Mouse (Mus musculus) spleen, postnatal 4 days (tissue): ENCODE data around the gene Celf2.
A peak's percentile ranks its signal among the peaks of the same experiment; 100 is the strongest.

Experiments used
- DNase-seq, 2 experiments: peaks; one replicate each; pipeline ENCODE4 v3.0.0; 2022; ENCODE audit warnings: low spot score in 2 of 2

Gene Celf2

GRCm38 (mm10) chr2:6739998-6740668, 769.2 kb downstream of the Celf2 start:
- DNase-seq, result no peak

DNA sequence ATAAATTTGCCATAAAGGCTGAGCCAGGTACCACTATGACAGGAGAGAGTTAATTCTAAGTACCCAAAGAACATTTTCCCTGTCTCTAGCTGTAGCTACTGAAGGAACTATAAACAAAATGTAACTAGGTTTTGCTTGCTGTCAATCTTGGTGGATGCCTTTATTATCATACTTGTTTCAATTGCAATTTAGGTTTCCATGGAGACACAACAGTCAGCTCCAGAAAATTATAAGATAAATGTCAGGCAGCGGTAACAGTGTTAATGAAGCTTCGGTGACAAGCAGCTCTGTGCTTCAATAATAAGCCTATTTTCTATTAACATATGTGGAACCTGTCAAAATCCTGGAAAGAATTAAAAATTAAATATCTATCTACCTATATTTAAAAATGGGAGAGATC, 777.3 kb downstream of the Celf2 start:
- no peak for DNase-seq

GRCm38 (mm10) chr2:6730860-6731259, 778.5 kb downstream of the Celf2 start:
- DNase-seq, result no peak

DNA sequence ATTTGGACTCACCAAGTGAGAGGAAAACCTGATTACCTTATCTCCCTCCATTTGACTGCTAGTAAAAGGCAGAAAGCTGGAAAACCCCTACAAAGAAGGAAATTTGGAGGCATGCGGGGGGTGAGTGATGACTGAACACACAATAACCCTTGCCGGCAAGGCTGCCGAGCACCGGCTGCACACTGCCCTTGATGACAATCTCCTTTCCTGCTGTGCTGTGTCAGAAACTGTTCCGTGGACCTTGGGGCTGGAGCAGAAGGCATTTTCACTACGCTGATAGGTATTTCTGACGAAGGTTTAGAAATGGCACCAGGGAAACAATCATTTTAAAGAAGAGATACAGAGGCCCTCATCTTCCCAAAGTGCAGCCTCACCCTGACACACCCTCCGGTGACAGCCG, 779.4 kb downstream of the Celf2 start:
- no peak for DNase-seq

DNA sequence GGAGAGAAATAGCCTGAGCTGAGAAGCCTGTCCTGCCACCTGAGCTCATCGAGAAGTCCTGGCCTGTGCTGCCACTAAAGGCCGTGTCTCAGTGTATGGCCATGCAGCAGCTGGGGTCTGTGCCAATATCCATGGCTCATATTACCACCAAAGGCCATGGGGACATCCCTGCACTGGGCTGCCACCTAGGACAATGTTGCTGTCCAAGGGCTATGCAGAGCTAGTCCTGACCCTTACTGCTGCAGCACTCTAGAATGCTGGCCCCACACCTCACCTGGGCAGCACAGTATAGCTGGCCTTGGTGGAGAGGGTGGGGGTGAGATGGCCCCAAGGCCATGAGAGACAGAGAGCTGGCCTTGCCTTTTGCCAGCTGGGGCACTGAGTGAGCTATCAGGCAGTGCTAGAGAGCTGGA, 780.5 kb downstream of the Celf2 start:
- DNase-seq, result no peak

DNA sequence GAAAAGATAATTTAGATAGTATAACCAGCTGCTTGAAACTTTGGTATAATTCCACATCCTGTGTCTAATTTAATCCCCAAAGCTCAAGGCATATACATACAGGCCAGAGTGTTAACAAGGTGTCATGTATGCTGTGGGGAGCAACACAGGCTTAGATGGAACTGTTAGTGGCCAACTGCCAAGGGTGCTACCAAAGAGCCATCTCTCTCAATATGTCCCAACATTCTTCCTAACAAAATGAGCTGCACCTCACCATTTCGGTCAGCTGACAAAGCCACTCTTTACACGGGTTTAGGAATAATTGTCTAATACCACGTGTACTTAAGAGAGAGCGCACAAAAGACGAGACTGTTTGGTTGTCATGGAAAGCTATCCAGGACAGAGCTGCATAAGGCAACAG, 782.0 kb downstream of the Celf2 start:
- no peak for DNase-seq

GRCm38 (mm10) chr2:6726071-6726470, 783.3 kb downstream of the Celf2 start:
- no peak for DNase-seq

DNA sequence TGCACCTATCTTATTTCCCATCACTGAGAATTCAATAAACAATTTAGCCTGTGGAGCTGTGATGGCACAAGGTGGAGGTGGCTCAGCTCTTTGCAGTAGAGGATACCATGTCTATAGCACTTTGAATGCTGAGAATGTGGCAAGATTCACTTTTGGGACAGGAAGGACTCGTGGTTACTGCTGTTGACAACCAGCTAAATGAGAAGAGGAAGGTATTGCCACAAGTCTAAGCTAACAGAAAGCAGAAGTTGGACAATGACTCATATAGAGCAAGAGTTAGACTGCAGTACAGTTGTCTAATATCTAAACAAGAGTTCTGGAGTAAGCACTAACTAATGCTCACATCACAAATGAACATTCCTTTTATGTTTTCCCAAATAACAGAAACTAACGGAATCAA, 785.8 kb downstream of the Celf2 start:
- DNase-seq, result no peak

- DNase-seq, result peak in 1 of 2 experiments; percentile 44
Observed at GRCm38 (mm10) chr2:6721460-6722401, 787.6 kb downstream of the Celf2 start.

- DNase-seq, result peak in 1 of 2 experiments; percentile 71
Observed at GRCm38 (mm10) chr2:6720753-6721459, 788.5 kb downstream of the Celf2 start.

GRCm38 (mm10) chr2:6718864-6719263, 790.5 kb downstream of the Celf2 start:
- DNase-seq, result no peak

GRCm38 (mm10) chr2:6717953-6718352, 791.4 kb downstream of the Celf2 start:
- no peak for DNase-seq

DNA sequence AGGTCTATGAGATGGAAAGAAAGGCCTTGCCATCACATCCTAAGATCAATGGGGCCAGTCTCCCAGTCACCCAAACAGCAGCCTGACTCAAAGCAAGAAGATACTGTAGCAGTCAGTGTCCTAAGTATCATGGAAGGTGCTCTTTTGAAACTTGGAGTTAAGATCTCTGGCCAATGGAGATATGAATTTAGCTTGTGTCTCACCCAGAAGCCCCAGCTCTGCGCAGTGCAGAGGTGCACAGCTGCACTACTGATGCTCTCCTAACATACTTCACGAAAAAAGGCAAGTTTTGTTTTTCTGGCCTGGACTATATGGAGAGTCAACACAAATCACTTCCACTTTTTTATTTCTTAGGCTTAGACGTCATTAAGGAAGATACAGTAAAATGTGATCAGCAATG, 793.8 kb downstream of the Celf2 start:
- DNase-seq, result no peak

DNA sequence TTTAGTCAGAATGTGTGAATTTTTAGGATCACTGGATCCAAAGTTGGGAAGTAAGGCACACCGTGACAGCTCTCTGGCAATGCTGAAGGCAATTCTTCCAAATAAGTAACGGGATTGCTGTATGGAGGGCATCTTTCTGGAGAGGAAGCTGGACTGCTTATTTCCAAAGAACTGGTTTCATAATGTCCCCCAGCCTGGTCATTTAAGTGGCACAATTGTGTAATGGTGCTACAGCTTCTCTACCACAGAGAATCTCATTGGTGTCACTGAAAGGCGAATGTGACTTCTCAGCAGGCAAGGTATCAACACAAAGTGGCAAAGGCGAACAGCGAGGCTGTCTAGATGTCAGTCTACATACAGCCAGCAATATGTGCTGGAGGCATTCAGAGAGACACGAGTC, 795.8 kb downstream of the Celf2 start:
- DNase-seq, result no peak

DNA sequence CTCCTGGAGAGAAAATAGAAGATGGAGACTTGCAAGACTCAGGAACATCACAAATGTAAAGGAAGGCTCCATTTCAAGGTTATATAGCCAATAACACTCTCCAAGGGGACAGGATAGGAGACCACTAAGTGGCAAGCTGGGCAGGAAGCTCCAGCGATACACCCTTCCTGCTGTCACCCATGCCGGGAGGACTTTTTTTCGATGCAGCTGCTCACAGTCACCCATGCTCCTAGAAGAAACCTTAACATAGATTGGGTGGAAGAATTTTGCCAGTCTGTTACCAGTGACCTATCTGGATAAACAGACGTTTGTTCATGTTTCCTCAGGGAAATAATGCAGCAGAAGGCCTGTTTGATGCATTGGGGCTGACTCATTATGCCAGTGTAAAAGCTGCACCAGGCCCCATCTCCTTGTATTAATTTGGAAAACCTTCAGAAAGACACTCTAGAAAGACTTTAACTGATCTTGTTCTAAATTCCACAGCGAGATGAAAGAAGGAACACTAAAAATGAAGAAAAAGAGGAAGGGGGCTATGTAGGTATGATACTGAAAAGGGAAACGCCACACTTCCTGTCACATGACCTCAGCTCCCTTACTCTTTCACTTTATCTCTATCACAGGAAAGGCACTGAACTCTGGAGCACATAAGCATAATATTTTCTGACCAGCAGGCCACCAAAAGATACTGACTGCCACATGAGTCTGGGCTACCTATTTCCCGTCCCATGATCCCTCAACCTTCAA, 798.5 kb downstream of the Celf2 start:
- no peak for DNase-seq

DNA sequence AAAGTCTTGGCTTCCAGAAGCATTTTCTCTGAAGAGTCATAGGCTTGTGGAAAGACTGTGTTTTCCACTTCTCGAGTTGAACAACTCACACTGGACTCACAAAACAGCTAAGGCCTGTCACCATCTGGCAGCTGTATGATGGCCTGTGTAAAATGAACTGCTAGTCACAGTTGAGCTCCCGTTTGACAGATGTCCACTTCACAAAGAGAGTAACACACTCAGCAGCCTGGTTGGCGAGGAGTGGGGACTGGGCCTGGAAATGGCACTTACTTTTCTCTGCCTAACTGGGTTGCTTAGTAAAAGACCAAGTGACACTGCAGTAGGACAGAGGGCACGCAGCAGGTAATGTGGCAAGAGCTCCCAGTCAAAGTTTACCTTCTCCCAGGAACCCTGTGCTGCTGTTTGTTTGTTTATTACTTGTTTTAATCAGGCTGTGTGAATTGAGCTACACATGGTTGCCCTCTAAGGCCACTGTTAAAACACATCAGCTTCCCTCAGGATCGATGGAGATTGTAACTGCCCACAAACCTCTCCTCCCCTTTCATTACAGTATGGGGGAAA, 801.3 kb downstream of the Celf2 start:
- DNase-seq, result no peak

DNA sequence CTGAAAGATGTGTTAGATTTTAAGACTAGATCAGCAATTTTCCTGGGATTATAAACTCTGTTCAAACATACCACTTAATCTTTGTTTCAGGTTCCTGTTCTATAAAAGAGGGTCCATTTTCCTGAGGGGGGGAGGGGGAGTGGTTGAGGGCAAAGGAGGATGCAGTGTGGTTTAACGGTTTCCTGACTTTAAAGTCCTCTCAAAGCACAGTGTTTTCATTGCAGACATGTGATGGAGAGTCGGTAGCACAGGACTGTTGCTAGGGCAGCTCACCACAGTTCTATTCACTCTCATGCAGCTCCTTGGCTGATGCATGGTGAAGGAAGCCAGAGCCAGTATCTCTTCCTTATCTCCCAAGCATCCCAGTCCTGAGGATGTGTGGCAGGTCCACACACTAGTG, 802.1 kb downstream of the Celf2 start:
- peak in 1 of 2 experiments; percentile 33 for DNase-seq

GRCm38 (mm10) chr2:6705929-6706739, 803.2 kb downstream of the Celf2 start:
- DNase-seq, result no peak

- DNase-seq, result no peak
Observed at GRCm38 (mm10) chr2:6705475-6705874, 803.9 kb downstream of the Celf2 start.

DNA sequence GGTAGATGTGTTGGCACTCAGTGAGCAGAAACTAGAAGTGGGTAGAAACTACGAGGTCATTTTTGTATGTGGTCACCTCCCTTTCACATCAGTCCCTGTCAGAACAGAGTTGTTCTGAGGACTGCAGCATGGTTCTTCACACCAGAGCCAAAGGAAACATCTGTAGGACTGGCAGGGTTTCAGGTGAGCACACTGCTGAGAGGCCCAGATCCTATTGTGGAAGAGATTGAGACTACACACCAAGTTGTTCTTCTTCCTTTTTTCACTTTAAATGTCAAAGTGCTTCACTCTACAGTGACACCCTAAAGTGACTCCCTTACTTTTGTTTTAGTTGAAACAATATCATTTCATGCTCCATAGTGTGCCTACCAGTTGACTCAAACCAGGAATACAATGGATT, 804.6 kb downstream of the Celf2 start:
- no peak for DNase-seq

- no peak for DNase-seq
Observed at GRCm38 (mm10) chr2:6704342-6704741, 805.0 kb downstream of the Celf2 start.
